In genomic region chr8:79622346-79622745, GRCm38 (mm10) we compare ENCODE assay signal across 9 mouse cellular contexts.
"Had no signal": no experiment of that assay in that cellular context is flagged by ENCODE, and none has a peak within 500 bp of the region (broad histone marks: within the 10 kb centered on the region; RNA-seq: fewer than 3 reads in every experiment).

No protein-coding gene starts in this region.

- H3K27ac ChIP-seq: limb, embryonic 15.5 days; liver, embryonic 12.5 days; midbrain, embryonic 12.5 days; stomach, postnatal 0 days had no signal

- H3K9me3 ChIP-seq: limb, embryonic 15.5 days; liver, embryonic 12.5 days; midbrain, embryonic 12.5 days had no signal

- H3K36me3 ChIP-seq: limb, embryonic 15.5 days; liver, embryonic 12.5 days; midbrain, embryonic 12.5 days had no signal

- H3K27me3 ChIP-seq: limb, embryonic 15.5 days; liver, embryonic 12.5 days; midbrain, embryonic 12.5 days had no signal

- DNase-seq: kidney, adult 8-10 months; kidney, postnatal 25 days; layer of hippocampus, postnatal 36 days; lung, postnatal 14 days; thymus, postnatal 36 days had no signal

- H3K4me3 ChIP-seq: limb, embryonic 15.5 days; liver, embryonic 12.5 days; midbrain, embryonic 12.5 days had no signal
